Mouse (Mus musculus): ENCODE results near the gene Mpeg1.

Gene Mpeg1

GRCm38 (mm10) chr19:12493453-12494186 lies 33.0 kb downstream of the Mpeg1 start:
- no peak for DNase-seq (ENCODE audit: low spot score in 2 of 2)

GRCm38 (mm10) chr19:12494187-12494458 lies 33.5 kb downstream of the Mpeg1 start:
- DNase-seq (ENCODE audit: low spot score in 2 of 2): no peak

- no peak for DNase-seq (ENCODE audit: low spot score in 2 of 2)
These were observed 34.5 kb downstream of the Mpeg1 start for GRCm38 (mm10) chr19:12494972-12495535.

- no peak for DNase-seq (ENCODE audit: low spot score in 2 of 2)
These were observed 35.7 kb downstream of the Mpeg1 start for GRCm38 (mm10) chr19:12496241-12496640.

- DNase-seq (ENCODE audit: low spot score in 2 of 2): no peak
These were observed 37.3 kb downstream of the Mpeg1 start for GRCm38 (mm10) chr19:12497909-12498308.

- DNase-seq (ENCODE audit: low spot score in 2 of 2): no peak
These were observed 37.7 kb downstream of the Mpeg1 start for GRCm38 (mm10) chr19:12498321-12498720.

DNA sequence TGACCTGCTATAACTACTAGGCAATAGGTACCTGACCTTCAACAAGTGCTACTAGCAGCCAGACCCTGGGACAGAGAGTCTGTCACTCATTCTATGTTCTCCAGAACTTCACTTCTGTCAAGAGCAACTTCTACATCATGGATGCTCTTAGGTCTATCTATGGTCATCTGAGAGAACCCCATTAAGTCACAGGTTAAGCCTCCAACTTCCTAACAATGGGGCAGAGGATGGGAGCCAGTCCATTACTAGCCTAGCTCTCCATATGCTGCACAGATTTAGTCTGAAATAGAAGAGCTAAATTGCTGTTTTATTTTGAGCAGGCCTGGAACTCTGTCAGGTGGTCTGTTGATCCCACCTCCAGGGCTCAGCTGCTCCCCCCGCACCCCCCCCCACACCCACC lies 38.4 kb downstream of the Mpeg1 start:
- no peak for DNase-seq (ENCODE audit: low spot score in 2 of 2)

- DNase-seq (ENCODE audit: low spot score in 2 of 2): no peak
These were observed 38.9 kb downstream of the Mpeg1 start for GRCm38 (mm10) chr19:12499485-12499884.

- DNase-seq (ENCODE audit: low spot score in 2 of 2): peak in 1 of 2 experiments; percentile 19
These were observed 39.5 kb downstream of the Mpeg1 start for GRCm38 (mm10) chr19:12500124-12500523.

- DNase-seq (ENCODE audit: low spot score in 2 of 2): peak in 1 of 2 experiments; percentile 40
These were observed 40.3 kb downstream of the Mpeg1 start for GRCm38 (mm10) chr19:12500881-12501311.

DNA sequence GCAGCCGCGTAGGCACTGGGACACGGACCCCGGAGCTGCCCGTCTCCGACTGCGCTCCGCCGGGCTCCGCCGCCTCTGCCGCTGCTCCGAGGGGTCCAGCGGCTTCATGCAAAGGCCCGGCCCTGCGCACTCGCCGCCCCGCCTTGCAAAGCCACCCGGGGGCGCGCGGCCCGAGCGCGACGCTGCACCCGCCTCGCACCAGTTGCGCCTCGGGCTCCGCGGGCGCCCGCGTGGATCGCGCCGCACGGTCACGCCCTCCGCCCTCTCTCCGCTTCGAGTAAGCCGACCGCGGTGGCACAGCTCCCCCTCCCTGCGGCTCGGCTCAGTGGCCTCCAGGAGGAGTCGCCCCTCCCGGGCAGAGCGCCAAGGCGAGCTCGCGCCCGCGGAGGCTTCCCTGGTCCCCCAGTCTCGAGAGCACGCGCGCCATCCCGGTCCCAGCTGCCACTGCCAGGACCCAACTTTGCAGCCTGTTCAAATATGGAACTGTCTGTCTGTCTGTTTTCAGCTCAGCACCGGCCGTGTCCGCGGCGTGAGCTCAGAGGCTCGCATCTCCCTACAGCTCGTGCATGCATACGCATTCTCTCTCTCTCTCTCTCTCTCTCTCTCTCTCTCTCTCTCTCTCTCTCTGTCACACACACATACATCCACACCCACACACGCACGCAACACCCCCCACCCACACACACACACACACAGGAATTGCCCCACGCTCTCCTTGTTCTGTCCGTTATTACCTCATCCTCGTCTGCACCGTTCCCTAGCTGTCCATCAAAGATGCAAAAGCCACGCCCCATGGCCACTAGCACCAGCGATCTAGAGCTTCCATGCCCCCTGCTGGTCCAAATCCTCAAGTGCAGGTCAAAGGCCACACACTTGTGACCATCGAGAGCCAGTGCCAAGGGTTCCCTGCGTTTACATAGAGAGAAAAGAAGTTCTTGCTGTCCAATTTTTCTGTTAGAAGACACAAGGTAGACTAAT lies 41.1 kb downstream of the Mpeg1 start, which contains the start of gene Dtx4:
TSS of gene Dtx4 (minus strand) at position 85 of the 978 bp plus-strand sequence.
- DNase-seq (ENCODE audit: low spot score in 2 of 2): peak; percentile 90 to 92

DNA sequence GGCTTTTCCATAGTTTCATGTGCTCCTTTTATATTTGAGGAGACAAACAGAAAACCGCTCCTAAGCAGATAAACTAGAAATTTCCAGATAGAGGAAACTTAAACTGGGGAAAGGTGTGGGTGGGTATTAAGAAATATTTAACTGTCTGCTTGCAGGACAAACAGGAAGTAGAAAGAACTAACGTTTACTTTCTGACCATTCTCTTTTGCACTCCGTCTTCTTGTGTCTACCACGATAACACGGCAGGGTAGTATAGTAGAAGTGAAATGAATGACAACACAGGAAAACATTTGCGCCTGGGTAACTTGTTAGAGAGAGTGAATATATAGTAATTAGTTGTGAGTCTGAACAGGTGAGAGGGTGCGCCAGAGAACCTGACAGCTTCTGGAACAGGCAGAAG lies 42.2 kb downstream of the Mpeg1 start:
- no peak for DNase-seq (ENCODE audit: low spot score in 2 of 2)

GRCm38 (mm10) chr19:12514621-12515020 lies 54.0 kb downstream of the Mpeg1 start:
- DNase-seq (ENCODE audit: low spot score in 2 of 2): no peak

Measured in cerebellum, postnatal 4 days (tissue).